Mouse (Mus musculus) forebrain, postnatal 0 days (tissue): ENCODE data around the gene Tctn3. TPM values are rescaled to one million over a fixed set of nuclear protein-coding genes. Genes with fewer than 3 reads are reported as not detected.

Experiments
- ATAC-seq: fragments of 200-750 bp; cut with Nextera tagmentation; 2 replicates; pipeline ENCODE4 v1.8.0; 2017; ENCODE audit warnings: mild to moderate bottlenecking, moderate library complexity
- DNase-seq: peaks from one replicate; pipeline ENCODE4 v3.0.0-alpha.2; 2015
- H3K27ac ChIP-seq: fragments of 300-500 bp; sonication (generic); 2 replicates; pipeline ENCODE4 v1.5.1; 2014; ENCODE audit warnings: low read depth, mild to moderate bottlenecking, antibody characterized with exemption, low read length, moderate library complexity, mixed read lengths
- H3K27me3 ChIP-seq: fragments of 300-500 bp; sonication (generic); 2 replicates; pipeline ENCODE4 v1.6.1; 2014; ENCODE audit warnings: mild to moderate bottlenecking, low read length, mixed read lengths; ENCODE audit not compliant: insufficient read depth
- H3K36me3 ChIP-seq: fragments of 300-500 bp; sonication (generic); 2 replicates; pipeline ENCODE4 v1.6.1; 2014; ENCODE audit warnings: mild to moderate bottlenecking, moderate library complexity; ENCODE audit not compliant: insufficient read depth
- H3K4me1 ChIP-seq: fragments of 300-500 bp; sonication (generic); 2 replicates; pipeline ENCODE4 v1.6.1; 2014; ENCODE audit warnings: antibody characterized with exemption; ENCODE audit not compliant: insufficient read depth
- H3K4me2 ChIP-seq: fragments of 300-500 bp; sonication (generic); 2 replicates; pipeline ENCODE4 v1.6.1; 2014; ENCODE audit warnings: low read depth, mild to moderate bottlenecking, moderate library complexity
- H3K4me3 ChIP-seq: fragments of 300-500 bp; sonication (generic); 2 replicates; pipeline ENCODE4 v1.5.1; 2014; ENCODE audit warnings: low read depth, low read length, mixed read lengths
- H3K9ac ChIP-seq: fragments of 300-500 bp; sonication (generic); 2 replicates; pipeline ENCODE4 v1.6.1; 2014; ENCODE audit warnings: mild to moderate bottlenecking
- H3K9me3 ChIP-seq: fragments of 300-500 bp; sonication (generic); 2 replicates; pipeline ENCODE4 v1.6.1; 2016; ENCODE audit warnings: low read length
- CTCF ChIP-seq: sonication (generic); IDR thresholded peaks from 2 replicates; pipeline ENCODE4 v1.5.1; 2016; ENCODE audit warnings: antibody characterized with exemption, control low read depth, low read depth
- WGBS: fragments of 180-500 bp; shearing (Covaris S2); extraction: QIAGEN DNeasy Blood & Tissue Kit; methylation state at CpG from one replicate; pipeline ENCODE4 v1.1.7; 2014; 5-methylcytosine and 5-hydroxymethylcytosine counted together
- polyA plus RNA-seq: library from polyadenylated mRNA; unstranded; fragments of >200 nt; fragmentation: Nextera tagmentation; extraction: Ambion mirVana; gene quantifications from 2 replicates; pipeline ENCODE4 v1.2.1, GENCODE M21; 2015
- total RNA-seq: library from RNA; depleted of rRNA; stranded (reverse); fragments of >200 nt; gene quantifications from 2 replicates; pipeline ENCODE4 v1.2.3, GENCODE M21; 2014; rRNA removed

Tctn3 gene
- total and polyA plus RNA-seq, 2 experiments from 2014 or later: 15.1 to 28.0 TPM

- ATAC-seq (no peak), DNase-seq (no peak)
- Histone ChIP-seq H3K9ac (no peak overlapping the region), H3K27me3 (no peaks in the 10 kb centered on the region), H3K4me3 (no peak overlapping the region), H3K4me1 (no peaks in the 10 kb centered on the region), H3K4me2 (no peak overlapping the region), H3K27ac (no peak overlapping the region), H3K36me3 (peaks cover 30% of the 10 kb centered on the region), H3K9me3 (no peaks in the 10 kb centered on the region)
- TF ChIP-seq CTCF: no peak
- WGBS: 90% methylated on average over 6 of the region's 6 CpGs
These were observed 63.6 kb downstream of the Tctn3 start for GRCm38 (mm10) chr19:40548386-40548785.

Other genes with a start within 250 kb of the Tctn3 start
- gene Sorbs1, start 98.5 kb downstream of the Tctn3 start, total RNA-seq: 51.8 and 54.4 TPM in 2 replicates
- 46.8 and 74.9 TPM in 2 replicates for gene Sorbs1, start 98.5 kb downstream of the Tctn3 start, polyA plus RNA-seq
- 57.0 and 72.5 TPM in 2 replicates for gene Aldh18a1, start 23.8 kb downstream of the Tctn3 start, total RNA-seq
- 32.6 and 37.9 TPM in 2 replicates for gene Aldh18a1, start 23.8 kb downstream of the Tctn3 start, polyA plus RNA-seq
- gene Entpd1, start 133 bp upstream of the Tctn3 start, total RNA-seq: 6.3 and 12.5 TPM in 2 replicates
- 5.1 and 6.1 TPM in 2 replicates for gene Entpd1, start 133 bp upstream of the Tctn3 start, polyA plus RNA-seq
- 0.24 and 1.7 TPM in 2 replicates for gene Cc2d2b, start 136.5 kb upstream of the Tctn3 start, total RNA-seq
- 0.28 and 0.38 TPM in 2 replicates for gene Cc2d2b, start 136.5 kb upstream of the Tctn3 start, polyA plus RNA-seq
- gene Ccnj, start 219.0 kb upstream of the Tctn3 start, total RNA-seq: 10.5 and 12.1 TPM in 2 replicates
- gene Ccnj, start 219.0 kb upstream of the Tctn3 start, polyA plus RNA-seq: 8.7 and 9.2 TPM in 2 replicates